Mouse (Mus musculus): ENCODE measurements around the gene Olfr201.
"Not testable (repeated sequence)": the region's sequence is repeated elsewhere in the genome, so short reads cannot be mapped to it uniquely, and the experiment has no call there.

Gene Olfr201

GRCm38 (mm10) chr16:59272532-59272931 is at the start of gene Olfr201:
Gene Olfr201, minus strand, starts transcription at chr16:59272632.
- DNase-seq = not testable (repeated sequence)

GRCm38 (mm10) chr16:59318148-59318547 is 45.7 kb upstream of the Olfr201 start, which contains the start of gene Olfr204:
Gene Olfr204, minus strand, starts transcription at chr16:59318248.
- no peak for DNase-seq

GRCm38 (mm10) chr16:59298581-59298980 is 26.1 kb upstream of the Olfr201 start, which contains the start of gene Olfr203:
Gene Olfr203, plus strand, starts transcription at chr16:59298881.
- no peak for DNase-seq

GRCm38 (mm10) chr16:59287576-59287975 is 15.1 kb upstream of the Olfr201 start:
- DNase-seq = not testable (repeated sequence)

GRCm38 (mm10) chr16:59286693-59287092 is 14.3 kb upstream of the Olfr201 start, which contains the start of gene Olfr202:
Gene Olfr202, minus strand, starts transcription at chr16:59286793.
- no peak for DNase-seq

- no peak for DNase-seq
Measured at GRCm38 (mm10) chr16:59283476-59283875, 11.0 kb upstream of the Olfr201 start.

- no peak for DNase-seq
Measured at GRCm38 (mm10) chr16:59280542-59280941, 8.1 kb upstream of the Olfr201 start.

GRCm38 (mm10) chr16:59269097-59269496 is 3.3 kb downstream of the Olfr201 start:
- not testable (repeated sequence) for DNase-seq

GRCm38 (mm10) chr16:59249684-59250083 is 22.7 kb downstream of the Olfr201 start:
- DNase-seq = no peak

- not testable (repeated sequence) for DNase-seq
Measured at GRCm38 (mm10) chr16:59219667-59220066, 52.8 kb downstream of the Olfr201 start, which contains the start of gene Olfr199. Gene Olfr199, minus strand, starts transcription at chr16:59219767.

- not testable (repeated sequence) for DNase-seq
Measured at GRCm38 (mm10) chr16:59217861-59218260, 54.6 kb downstream of the Olfr201 start.

All from cerebellum, adult 9-11 months (tissue).